Mouse (Mus musculus): ENCODE results near the gene Stat2.
A peak's percentile ranks its signal among the peaks of the same experiment; 100 is the strongest.

DNA sequence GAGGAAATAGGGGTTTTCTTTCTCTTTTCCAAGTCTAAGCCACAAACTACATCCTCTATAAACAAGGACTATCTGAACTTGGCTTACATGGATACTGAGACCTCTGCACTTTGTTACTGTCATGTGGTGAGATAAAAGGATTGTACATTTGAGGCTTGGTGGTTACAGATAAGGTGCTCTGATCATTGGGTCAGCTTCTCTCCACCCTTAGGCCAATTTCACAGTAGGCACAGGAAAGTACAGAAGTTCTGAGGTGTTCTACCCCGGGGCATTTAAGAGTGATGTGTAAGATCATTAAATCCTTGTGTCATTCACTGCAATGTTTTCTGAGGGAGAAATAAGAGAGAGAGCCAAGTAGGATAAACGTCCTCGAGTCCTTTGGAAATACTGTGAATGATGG is 66.2 kb downstream of the Stat2 start:
- TF ChIP-seq CTCF (IDR thresholded peaks at IDR 0.05; ENCODE audit: low read depth, low read length) = no peak
- peak; percentile 51 for TF ChIP-seq TAL1 (conservative IDR thresholded peaks at IDR 0.05; ENCODE audit: low read depth, low read length)
- no peak for TF ChIP-seq GATA1 (IDR thresholded peaks at IDR 0.05; ENCODE audit: borderline replicate concordance, low read length)
- no peak for TF ChIP-seq GATA2 (IDR thresholded peaks at IDR 0.05; ENCODE audit: borderline replicate concordance, low read depth, low read length)
